Mouse (Mus musculus) adrenal gland (tissue): ENCODE measurements at regions not wholly inside any gene's neighbourhood (a gene's known extent, or its start where the extent isn't known, plus 50 kb on each side); places are given as distances from the start of the nearest gene placed in this dataset.

Experiments
- intact Hi-C: fragments of 180-260 bp; cut with DNase I; formaldehyde crosslinking; loops from one replicate; pipeline ENCODE4 v1.15.1; 2025

DNA sequence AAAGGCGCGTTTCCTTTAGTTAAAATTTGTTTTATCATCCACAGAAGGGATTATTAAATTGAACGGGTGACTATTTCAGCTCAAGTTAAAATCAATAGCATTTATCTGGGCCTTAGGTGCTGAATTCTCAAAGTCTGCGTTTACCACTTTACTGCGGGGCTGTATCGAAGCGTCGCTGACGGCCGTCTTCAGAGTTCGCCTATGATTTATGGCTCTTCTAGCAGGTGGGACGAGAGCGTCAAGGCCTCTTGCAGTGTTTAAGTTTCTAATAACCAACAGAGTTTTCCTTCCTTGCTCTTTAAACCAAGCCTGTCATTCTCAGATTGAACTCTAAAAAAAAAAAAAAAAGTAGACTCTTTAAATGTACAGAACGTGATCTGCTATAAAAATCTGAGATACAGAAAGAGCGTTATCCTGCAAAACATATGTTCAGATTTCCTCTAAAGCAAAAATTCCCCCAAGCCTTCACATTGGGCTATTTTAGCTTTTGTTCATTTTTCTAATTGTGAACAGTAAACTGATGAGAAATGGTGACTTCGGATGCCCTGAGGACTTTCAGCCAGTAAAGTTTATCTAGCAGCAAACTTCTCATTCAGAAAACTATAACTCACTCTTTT, 246.9 kb downstream of the Rpl36a-ps1 start:
- intact Hi-C loops: no loop called here

DNA sequence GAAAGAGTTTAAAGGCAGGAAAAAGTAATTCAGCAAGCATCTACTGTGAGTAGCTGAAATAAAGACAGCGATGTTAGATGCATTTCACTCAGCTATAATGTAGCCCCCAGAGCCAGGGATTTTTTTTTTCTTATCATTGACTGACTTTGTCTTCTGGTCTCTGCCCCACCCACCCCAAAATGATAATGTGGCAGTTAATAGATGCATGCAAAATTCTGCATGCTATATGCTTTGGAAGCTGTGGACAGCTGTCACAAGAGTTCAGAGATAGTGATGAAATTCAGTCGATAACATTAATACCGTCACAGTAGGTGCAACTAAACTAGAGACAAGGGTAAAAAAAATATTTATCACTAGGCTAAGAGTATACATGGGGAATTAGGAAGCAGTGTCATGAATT, 263.7 kb downstream of the Rpl36a-ps1 start:
- intact Hi-C loops: no loop called here

DNA sequence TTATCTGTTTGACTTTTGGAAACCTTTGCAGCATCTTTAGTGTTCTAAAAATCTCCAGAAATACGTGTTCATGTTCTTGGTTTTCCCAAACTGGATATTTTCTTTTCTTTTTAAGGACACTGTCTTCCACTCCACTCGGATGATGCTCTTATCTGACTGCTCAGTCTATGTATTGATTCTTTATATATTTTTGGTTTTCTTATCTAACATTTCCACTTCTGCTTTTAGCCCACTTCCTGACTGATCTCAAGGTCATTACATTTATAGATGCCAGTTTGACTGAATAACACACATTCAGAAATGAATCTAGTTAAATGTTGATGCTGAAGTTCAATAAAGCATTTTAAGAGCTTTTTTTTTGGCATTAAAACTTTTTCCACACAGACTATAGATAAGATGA, 265.3 kb downstream of the Rpl36a-ps1 start:
- intact Hi-C loops: no loop called here

DNA sequence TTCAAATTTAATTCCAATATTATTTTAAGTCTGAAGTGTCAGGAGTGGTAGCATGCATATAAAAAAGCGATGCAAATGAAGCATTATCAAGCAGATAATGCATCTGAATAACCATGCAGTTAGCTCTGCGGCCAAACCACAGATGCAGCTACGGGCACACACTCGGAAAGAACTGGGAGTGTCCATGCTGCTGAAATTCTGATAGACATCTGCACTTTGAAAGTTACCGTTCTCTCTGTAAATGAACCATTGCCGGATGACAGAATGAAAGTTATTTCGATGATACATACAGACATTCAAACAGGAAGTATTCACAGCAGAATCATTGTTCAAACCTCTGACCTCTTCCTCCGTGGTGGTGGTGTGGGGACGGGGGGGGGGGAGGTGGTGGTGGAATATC, 271.6 kb downstream of the Rpl36a-ps1 start:
- intact Hi-C loops: no loop called here

DNA sequence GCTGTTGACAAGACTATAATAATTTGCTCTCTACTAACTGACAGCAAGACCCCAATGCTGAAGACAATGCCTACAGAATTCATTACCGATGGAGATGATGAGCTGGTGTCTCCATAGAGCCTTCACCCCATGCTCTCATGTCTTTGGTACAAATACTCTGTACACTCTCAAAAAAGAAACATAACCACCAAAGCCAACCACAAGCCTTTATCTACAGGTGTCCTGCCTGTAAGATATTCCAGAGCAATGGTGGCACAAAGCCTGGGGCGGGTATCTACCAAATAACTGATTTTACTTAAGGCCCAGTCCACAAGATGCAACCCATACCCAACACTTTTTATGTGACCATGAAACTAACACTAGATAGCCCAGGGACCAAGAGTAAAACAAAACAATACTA, 273.1 kb downstream of the Rpl36a-ps1 start:
- intact Hi-C loops: no loop called here

DNA sequence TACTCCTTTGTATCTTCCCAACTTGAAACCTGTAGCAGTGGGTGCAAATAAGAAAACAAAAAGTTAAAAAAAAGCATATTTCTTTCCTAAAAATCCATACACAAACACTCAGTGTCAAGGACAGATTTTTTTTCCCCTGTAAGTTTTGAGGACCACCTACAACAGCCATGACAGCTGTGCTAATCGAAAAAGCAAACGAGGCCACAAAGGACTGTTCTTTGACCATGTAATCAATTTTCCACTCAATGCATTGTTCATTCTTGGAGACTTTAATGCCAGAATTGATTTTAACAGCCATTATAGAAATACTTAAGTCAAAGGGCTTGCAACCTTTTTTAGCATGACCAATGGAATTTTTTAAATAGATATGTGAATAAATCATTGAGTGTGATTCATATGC, 286.1 kb downstream of the Rpl36a-ps1 start:
- intact Hi-C loops: no loop called here

DNA sequence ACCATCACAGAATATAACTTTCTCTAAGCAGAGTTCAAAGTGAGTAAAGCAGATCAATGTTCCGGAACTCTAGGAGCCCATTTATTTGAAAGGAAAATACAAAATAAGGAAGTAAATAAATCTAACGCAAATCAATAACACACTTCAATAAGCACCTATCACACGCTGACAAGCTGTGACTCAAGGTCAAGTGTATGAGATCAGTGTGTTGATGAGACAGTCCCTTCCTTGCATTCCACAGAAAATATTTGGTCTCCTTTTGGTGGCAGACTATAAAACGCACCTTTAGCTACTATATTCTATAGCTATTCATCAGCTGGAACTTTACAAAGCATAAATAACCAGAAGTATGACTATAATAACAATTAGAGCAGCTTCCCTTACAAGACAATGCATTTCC, 286.5 kb downstream of the Rpl36a-ps1 start:
- intact Hi-C loops: no loop called here

DNA sequence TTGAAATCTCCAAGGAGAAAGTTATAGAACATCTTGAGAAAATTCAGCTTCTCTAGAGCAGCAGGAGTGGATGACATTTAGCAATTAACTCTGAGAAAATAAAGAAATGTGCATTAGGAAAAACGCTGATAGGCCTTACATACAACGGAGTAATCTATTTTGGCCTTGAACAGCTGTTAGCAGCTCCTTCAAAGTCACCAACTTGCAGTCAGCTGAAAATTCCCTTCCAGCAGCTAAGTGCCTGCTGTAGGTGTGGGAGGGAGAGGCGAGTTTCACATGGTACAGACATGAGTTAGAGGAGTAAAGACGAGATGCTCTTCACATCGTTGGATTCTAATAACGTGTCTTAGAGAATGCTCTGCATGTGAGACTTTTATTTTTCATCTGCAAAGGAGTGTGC, 290.8 kb downstream of the Rpl36a-ps1 start:
- intact Hi-C loops: no loop called here

DNA sequence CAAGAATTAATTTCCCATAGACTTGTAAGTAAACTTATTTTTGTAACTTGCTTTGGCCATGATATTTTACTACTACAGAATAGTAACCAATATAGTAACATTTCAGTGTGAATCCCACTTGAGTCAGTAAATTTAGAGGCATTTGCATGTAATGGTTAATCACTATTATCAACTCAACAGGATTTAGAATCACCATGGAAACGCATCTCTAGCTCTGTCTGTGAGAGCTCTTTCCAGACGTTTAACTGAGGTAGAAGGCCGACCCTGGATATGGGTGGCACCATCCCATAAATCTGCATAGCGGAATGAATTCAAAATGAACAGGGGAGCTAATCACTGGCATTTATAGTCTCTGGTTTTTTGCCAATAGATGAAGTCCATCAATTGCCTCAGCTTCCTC, 337.6 kb downstream of the Rpl36a-ps1 start:
- intact Hi-C loops: no loop called here

DNA sequence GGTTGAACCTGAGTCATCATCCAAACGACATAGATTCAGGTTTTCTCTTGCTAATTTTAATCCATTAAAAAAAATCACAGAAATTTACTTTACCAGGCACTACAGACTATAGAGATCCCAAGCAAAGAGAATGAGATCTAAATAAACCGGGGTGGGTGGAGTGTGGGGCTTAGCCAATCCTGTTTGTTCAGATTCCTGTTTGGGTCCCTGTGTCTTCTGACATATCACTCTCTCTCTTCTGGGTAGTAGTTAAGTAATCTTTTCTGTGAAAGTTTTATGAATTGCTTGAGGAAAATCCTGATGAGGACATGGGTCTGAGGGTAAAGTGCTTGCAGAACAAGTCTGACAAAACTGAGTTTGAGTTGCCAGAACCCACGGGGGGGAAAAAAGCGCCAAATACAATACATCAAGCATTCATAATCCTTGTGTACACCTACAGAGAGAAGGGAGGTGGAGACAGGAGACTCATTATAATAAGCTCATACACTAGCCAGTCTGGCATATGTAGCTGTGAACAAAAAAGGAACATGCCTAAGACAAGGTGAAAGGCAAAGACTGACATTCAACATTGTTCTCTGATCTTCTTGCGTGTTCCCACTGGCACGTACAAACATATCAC, 339.8 kb downstream of the Rpl36a-ps1 start:
- intact Hi-C loops: no loop called here

DNA sequence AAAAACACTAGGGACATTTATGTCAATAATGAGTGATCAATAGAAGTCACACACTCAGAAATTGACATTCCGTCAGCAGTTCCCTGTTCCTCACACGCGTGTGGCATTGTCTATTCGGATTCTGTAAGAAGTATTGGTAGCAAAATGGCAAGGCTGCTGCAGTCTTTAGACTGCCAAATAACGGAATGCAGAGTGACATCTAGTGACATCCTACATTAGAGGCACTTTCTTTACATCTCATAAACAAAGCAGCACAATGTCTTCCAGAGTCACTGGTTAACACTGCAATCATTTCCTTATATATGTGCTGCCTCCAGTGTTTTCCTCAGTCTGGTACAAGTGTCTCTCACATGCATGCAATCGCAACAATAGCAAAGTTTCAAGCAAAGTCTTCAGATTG, 342.9 kb downstream of the Rpl36a-ps1 start:
- intact Hi-C loops: no loop called here

DNA sequence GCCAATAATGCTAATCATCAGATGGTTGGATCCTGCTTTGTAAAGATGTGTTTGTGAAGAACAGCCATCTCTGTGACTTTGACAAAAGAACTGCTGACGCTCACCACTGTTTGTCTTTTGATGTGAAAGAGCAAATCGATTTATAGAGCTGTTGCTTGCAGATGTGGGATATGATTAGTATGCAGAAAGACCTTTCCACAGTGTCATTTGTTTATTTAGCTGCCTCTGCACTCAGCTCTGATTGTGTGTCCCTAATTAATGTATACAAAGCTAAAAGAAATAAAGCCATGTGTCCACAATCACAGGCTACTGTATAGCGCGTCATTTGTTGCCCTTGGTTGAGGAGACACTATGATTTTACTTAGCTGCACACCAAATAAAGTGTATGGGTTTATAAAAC, 343.6 kb downstream of the Rpl36a-ps1 start:
- intact Hi-C loops: no loop called here

DNA sequence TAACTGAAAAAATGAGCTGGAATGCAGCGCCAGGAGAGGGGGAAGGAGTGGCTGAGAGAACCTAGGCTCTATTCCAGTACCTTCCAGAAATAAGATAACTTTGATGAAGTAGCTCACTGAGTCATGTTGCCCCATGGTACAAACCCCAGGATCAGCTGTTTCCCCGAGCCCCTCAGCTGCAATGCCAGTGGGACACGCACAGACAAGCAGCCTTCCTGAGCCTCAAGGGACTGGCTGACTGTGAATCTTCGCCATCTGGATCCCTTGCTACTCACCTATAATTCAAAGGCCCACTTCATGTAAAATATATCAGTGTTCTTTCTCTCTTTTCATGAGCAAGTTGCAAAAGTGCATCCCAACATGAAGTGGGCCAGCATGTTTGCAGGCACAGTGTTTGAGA, 346.5 kb downstream of the Rpl36a-ps1 start:
- intact Hi-C loops: no loop called here

DNA sequence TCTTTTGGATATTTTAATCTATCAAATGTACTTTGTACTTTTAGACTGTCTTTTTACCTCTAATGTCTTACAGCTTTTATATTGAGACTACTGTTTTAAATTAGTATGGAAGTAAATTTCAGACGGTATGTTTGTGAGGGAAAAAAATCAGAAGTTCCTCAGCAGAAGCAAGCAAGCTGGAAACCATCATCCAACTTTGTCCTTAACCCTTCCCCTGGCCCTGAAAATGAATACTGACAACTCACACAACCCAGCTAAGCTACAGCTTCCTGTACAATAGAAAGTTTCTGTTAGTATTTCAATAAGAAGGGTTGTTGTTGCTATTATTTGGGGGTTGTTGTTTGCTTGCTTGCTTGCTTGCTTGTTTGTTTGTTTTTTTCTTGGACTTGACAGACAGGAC, 350.4 kb downstream of the Rpl36a-ps1 start:
- intact Hi-C loops: no loop called here

DNA sequence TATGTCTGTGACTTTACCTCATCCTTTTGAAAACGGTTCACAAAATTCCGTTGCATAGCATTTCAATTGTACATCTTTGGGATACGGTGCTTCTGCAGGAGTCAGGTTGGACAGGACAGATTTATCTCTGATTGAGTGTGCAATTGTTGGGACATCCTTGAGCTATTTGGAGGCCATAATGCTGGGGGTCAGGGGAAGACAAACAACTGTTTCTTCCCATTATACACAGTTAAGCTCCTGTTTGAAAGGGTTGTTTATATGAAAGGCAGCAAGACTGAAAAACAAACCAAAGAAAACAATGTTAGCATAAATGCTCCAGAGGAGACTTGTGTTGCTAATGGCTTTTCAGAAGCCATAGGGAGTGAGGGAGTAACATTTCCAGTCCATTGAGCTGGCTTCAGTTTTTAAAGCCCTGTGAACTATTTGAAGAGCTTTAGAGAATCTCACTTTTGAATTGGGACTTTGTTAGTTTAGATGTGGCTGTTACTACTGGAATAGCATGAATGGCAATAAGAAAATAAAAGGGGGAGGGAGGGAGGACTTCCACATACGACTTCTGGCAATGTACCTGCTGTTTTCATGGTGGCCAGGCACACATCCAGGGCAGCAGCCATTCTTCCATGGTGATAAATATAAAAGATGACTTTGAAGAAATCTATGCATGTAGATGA, 351.3 kb downstream of the Rpl36a-ps1 start:
- intact Hi-C loops: no loop called here

DNA sequence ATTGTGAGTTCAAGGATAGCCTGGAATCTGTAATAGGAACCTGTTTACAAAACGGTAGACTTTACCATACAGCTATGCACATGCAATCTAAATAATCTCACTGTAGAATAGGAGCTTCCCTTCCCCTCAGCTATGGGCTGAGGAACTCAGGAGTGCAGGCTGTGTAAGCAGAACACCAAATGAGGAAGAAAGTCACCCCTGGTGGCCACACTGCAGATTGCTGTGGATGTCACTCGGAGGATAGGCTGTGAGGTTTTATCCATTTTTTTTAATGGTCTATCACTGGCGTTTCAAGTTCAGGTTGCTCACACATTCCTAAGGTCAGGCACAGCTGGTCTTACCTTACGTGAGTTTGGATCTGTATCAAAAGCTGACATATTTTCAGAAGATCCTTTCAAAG, 365.1 kb downstream of the Rpl36a-ps1 start:
- intact Hi-C loops: no loop called here

DNA sequence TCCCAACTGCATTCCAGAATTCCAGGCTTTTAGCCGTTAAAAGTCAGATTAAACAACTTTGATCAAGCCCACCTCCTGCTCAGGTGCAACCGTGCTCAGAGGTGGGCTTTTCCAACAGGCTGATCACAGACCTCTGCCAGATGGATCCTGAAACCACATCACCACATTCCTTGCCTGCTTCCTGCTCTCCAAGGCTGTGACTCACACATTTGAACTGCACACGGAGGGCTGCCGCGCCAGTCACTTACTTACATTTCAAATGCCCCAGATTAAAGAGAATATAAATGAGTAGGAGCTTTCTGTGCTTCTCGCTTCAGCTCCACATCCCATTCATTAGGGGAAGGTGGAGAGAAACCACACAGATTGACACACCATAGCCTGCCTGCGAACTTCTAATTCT, 367.6 kb downstream of the Rpl36a-ps1 start:
- intact Hi-C loops: no loop called here

DNA sequence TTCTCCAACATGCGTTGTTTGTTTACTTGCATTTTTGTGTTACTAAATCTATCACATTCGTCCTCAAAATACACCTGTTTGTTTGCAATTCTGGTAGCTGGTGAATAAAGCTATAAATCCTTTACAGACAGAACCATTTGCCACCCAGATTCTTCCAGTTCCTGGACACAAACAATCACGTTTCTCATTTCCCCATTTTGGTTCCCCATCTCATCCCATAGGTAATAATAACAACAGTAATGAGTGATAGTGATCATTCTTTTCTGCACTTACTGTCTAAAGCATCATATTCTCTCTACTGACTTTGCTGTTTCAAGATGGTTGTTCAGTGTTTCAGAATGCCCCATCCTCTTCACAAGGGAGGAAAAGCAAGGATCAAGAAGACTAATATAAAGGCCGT, 368.3 kb downstream of the Rpl36a-ps1 start:
- intact Hi-C loops: no loop called here

DNA sequence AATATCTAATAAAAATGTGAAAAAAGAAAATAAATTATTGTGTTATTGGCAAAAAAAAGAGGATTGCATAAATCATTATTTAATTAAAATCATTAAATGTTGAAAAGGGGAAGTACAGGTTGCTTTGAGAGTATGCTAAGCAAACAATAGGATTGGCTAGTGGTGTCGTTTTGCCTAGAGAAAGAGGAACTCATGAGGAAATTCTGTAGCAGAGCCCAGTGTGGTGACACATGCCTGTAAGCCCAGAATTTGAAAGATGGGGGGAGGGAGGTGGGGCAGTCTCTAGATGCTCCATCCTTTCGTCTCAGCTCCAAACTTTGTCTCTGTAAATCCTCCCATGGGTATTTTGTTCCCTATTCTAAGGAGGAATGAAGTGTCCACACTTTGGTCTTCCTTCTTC, 388.3 kb downstream of the Rpl36a-ps1 start:
- intact Hi-C loops: no loop called here

DNA sequence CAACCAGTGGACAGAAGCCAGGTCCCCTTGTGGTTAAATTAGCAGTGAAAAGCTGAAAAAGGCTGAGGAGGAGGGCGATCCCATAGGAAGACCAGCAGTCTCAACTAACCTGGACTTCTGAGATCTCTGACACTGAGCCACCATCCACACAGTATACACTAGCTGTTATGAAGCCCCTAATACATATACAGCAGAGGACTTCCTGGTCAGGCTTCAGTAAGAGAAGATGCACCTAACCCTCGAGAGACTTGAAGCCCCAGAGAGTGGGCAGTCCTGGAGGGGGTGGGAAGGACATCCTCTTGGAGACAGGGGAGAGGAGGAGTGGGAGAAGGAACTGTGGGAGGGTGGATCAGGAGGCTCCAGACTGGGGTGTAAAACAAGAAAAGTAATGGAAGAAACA, 397.9 kb downstream of the Rpl36a-ps1 start:
- intact Hi-C loops: no loop called here

DNA sequence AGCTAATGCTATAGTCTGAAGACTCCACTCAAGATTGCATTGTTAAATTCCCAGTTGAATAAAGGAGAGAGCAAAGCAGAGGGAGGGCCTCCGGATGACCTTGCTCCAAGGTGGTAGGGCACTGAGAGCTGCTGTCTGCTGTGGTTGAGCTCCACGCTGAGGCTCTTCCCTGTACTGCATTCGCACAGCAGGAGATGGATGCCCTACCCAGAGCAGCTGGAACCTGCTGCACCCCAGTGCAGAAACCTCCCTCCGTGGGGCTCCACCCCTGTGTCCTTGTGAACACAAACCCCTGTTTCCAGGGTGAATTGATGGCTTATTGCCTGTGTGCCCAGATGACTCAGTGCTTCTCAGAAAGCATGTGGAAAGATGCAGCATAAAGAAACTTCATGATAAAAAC, 404.3 kb downstream of the Rpl36a-ps1 start:
- intact Hi-C loops: loop anchor here (5.0 kb wide), 1 partner anchor 297 kb away; no protein-coding TSS in a partner anchor

DNA sequence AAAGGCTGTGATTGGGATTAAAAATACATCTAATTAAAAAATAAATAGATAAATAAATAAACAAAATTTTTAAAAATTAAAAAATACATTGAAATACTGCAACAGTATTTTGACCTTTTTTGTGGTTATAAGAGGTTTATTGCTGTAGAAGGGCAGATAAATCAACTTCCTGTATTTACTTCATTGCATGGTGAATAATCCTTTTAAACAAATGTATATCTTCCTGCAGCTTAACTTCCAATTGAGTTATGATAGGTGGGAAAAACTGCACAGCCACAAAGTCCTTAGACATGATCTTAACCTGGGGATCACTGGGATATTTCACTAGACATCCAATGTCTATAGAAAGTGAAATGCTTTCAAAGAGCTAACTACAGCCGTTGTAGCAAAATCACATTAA, 402.1 kb upstream of the Dach1 start:
- intact Hi-C loops: no loop called here

DNA sequence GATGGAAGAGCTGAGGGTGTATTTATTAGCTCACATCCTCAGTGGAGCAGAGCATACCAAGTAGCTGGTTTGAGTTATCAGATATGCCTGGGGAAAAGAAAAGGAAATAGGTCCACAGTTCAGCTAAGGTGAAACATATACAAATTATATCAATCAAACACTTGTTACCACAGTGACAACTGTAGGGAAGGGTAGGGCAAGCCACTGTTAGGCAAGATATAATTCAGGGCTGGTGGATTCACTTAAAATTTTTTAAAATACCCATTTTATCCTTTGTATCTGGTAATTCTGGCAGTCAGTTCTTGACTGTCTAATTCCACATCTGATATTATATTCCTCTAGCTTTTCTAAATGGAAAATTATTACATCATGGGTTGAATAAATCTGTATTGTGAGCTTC, 392.4 kb upstream of the Dach1 start:
- intact Hi-C loops: no loop called here
